Mouse (Mus musculus) embryonic facial prominence, embryonic 13.5 days (tissue): ENCODE measurements at regions not wholly inside any gene's neighbourhood (a gene's known extent, or its start where the extent isn't known, plus 50 kb on each side); places are given as distances from the start of the nearest gene placed in this dataset.
"Not testable (repeated sequence)": the region's sequence is repeated elsewhere in the genome, so short reads cannot be mapped to it uniquely, and the experiment has no call there.

Experiments used
- ATAC-seq: fragments of 200-750 bp; cut with Nextera tagmentation; 2 replicates; pipeline ENCODE4 v1.8.0; 2017; ENCODE audit warnings: low read depth; ENCODE audit not compliant: insufficient number of reproducible peaks, insufficient read depth, low FRiP score, low TSS enrichment
- H3K27ac ChIP-seq: fragments of 300-500 bp; sonication (generic); 2 replicates; pipeline ENCODE4 v1.5.1; 2015; ENCODE audit warnings: moderate library complexity, mild to moderate bottlenecking, inconsistent platforms
- H3K27me3 ChIP-seq: fragments of 300-500 bp; sonication (generic); 2 replicates; pipeline ENCODE4 v1.6.1; 2015; ENCODE audit warnings: mild to moderate bottlenecking, inconsistent platforms
- H3K36me3 ChIP-seq: fragments of 300-500 bp; sonication (generic); 2 replicates; pipeline ENCODE4 v1.6.1; 2015; ENCODE audit warnings: mild to moderate bottlenecking, inconsistent platforms
- H3K4me1 ChIP-seq: fragments of 300-500 bp; sonication (generic); 2 replicates; pipeline ENCODE4 v1.6.1; 2015; ENCODE audit warnings: inconsistent platforms
- H3K4me2 ChIP-seq: fragments of 300-500 bp; sonication (generic); 2 replicates; pipeline ENCODE4 v1.6.1; 2015; ENCODE audit warnings: moderate library complexity, mild to moderate bottlenecking, inconsistent platforms
- H3K4me3 ChIP-seq: fragments of 300-500 bp; sonication (generic); 2 replicates; pipeline ENCODE4 v1.5.1; 2015; ENCODE audit warnings: mild to moderate bottlenecking, inconsistent platforms
- H3K9ac ChIP-seq: fragments of 300-500 bp; sonication (generic); 2 replicates; pipeline ENCODE4 v1.6.1; 2015; ENCODE audit warnings: mild to moderate bottlenecking, inconsistent platforms
- H3K9me3 ChIP-seq: fragments of 300-500 bp; sonication (generic); 2 replicates; pipeline ENCODE4 v1.6.1; 2016; ENCODE audit warnings: inconsistent platforms
- WGBS: fragments of 180-500 bp; shearing (Covaris S2); methylation state at CpG from one replicate; pipeline ENCODE4 v1.1.7; 2015; ENCODE audit warnings: mixed read lengths; 5-methylcytosine and 5-hydroxymethylcytosine counted together

DNA sequence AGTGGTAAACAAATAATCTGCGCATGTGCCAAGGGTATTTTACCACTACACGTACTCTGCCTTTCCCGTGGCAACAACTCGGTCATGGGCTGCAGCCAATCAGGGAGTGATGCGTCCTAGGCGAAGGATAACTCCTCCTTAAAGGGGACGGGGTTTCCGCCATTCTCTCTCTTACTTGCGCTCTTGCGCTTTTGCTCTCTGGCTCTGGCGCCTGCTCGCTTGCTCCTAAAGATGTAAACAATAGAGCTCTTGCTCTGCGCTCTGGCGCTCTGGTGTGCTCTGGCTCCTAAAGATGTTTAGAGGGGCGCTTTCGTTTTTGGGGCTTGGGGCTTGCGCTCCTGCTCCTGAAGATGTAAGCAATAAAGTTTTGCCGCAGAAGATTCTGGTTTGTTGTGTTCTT lies 166.9 kb upstream of the Thumpd2 start:
- H3K4me1 ChIP-seq, H3K27ac ChIP-seq, ATAC-seq, H3K36me3 ChIP-seq, H3K27me3 ChIP-seq, H3K4me3 ChIP-seq, H3K9ac ChIP-seq, H3K9me3 ChIP-seq, H3K4me2 ChIP-seq: not testable (repeated sequence)
- WGBS, result 96% methylated on average over 14 of the region's 18 CpGs

- H3K27me3 ChIP-seq, result no peaks in the 10 kb centered on the region
- ATAC-seq, result no peak
Measured at GRCm38 (mm10) chr17:81225281-81225680, 160.4 kb upstream of the Thumpd2 start.

GRCm38 (mm10) chr17:81221436-81221835 lies 156.6 kb upstream of the Thumpd2 start:
- Histone ChIP-seq H3K36me3 (no peaks in the 10 kb centered on the region), H3K4me2 (no peak overlapping the region), H3K9me3 (no peaks in the 10 kb centered on the region), H3K27me3 (no peaks in the 10 kb centered on the region), H3K27ac (no peak overlapping the region), H3K4me1 (no peaks in the 10 kb centered on the region), H3K4me3 (no peak overlapping the region), H3K9ac (no peak overlapping the region)
- no peak for ATAC-seq
- WGBS, result 90% methylated on average over 3 of the region's 3 CpGs

More at GRCm38 (mm10) chr17:81225281-81225680, 160.4 kb upstream of the Thumpd2 start:
- no peak overlapping the region for H3K9ac ChIP-seq
- H3K4me3 ChIP-seq, result no peak overlapping the region
- no peaks in the 10 kb centered on the region for H3K4me1 ChIP-seq
- no peaks in the 10 kb centered on the region for H3K9me3 ChIP-seq
- H3K4me2 ChIP-seq, result no peak overlapping the region
- H3K36me3 ChIP-seq, result no peaks in the 10 kb centered on the region
- H3K27ac ChIP-seq, result no peak overlapping the region

- Histone ChIP-seq H3K27ac (no peak overlapping the region), H3K36me3 (no peaks in the 10 kb centered on the region), H3K9me3 (no peaks in the 10 kb centered on the region), H3K9ac (no peak overlapping the region), H3K4me3 (no peak overlapping the region), H3K27me3 (no peaks in the 10 kb centered on the region), H3K4me2 (no peak overlapping the region), H3K4me1 (no peaks in the 10 kb centered on the region)
- no peak for ATAC-seq
- WGBS, result 66% methylated on average over 7 of the region's 7 CpGs
Measured at GRCm38 (mm10) chr17:81214844-81215243, 150.0 kb upstream of the Thumpd2 start.

DNA sequence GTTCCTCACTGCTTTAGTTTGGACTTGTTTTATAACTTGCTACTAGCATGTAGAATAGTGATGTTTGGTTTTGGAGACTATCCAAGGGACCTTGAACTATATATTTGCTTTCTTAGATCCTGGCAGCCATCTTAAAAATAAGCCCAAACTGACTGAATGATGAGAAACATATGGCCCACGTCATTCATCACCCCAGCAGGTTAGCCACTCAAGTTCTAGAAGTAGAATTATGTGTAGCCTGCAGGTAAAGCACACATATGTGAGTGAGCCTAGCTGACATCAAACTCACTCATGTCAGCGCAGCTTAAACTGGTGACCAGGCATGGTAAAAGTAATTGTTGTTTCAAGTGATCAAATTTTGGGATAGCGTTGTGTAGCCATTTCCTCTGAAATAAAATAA lies 147.2 kb upstream of the Thumpd2 start:
- no peak overlapping the region for H3K27ac ChIP-seq
- H3K9me3 ChIP-seq, result no peaks in the 10 kb centered on the region
- no peaks in the 10 kb centered on the region for H3K36me3 ChIP-seq
- H3K4me3 ChIP-seq, result no peak overlapping the region
- WGBS, result 63% methylated on average over 3 of the region's 3 CpGs
- H3K27me3 ChIP-seq, result no peaks in the 10 kb centered on the region
- no peak overlapping the region for H3K9ac ChIP-seq
- no peak for ATAC-seq
- no peaks in the 10 kb centered on the region for H3K4me1 ChIP-seq
- H3K4me2 ChIP-seq, result no peak overlapping the region

GRCm38 (mm10) chr17:81210389-81210788 lies 145.5 kb upstream of the Thumpd2 start:
- no peak for ATAC-seq
- H3K4me1 ChIP-seq, result no peaks in the 10 kb centered on the region
- no peaks in the 10 kb centered on the region for H3K9me3 ChIP-seq
- no peak overlapping the region for H3K4me2 ChIP-seq
- no peaks in the 10 kb centered on the region for H3K36me3 ChIP-seq
- H3K4me3 ChIP-seq, result no peak overlapping the region
- WGBS, result 59% methylated on average over 2 of the region's 2 CpGs
- H3K27me3 ChIP-seq, result no peaks in the 10 kb centered on the region
- no peak overlapping the region for H3K9ac ChIP-seq
- no peak overlapping the region for H3K27ac ChIP-seq

- Histone ChIP-seq H3K4me1 (no peaks in the 10 kb centered on the region), H3K9ac (no peak overlapping the region), H3K27ac (no peak overlapping the region), H3K27me3 (no peaks in the 10 kb centered on the region), H3K9me3 (no peaks in the 10 kb centered on the region), H3K36me3 (no peaks in the 10 kb centered on the region), H3K4me2 (no peak overlapping the region), H3K4me3 (no peak overlapping the region)
- WGBS, result 84% methylated on average over 3 of the region's 3 CpGs
- ATAC-seq, result no peak
Measured at GRCm38 (mm10) chr17:81209323-81209722, 144.4 kb upstream of the Thumpd2 start.

DNA sequence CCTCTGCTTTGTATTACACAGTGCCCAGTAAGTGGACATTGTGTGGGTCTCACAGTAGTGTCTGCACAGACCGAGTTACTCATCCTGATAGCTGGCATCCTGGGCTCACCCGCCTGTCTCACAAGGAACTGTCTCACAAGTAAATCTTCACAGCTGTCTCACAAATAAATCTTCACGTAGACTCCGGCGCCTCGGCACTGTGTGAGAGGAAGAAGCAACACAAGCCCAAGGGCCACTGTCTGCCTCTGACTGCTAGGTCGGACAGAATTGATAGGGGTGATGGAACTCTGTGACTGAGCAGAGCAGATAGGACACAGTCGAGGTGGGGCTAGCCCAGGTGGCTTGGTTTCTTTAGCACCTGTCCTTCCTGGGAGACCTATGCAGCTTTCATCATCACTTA lies 136.2 kb upstream of the Thumpd2 start:
- no peak overlapping the region for H3K4me3 ChIP-seq
- H3K9me3 ChIP-seq, result no peaks in the 10 kb centered on the region
- H3K27ac ChIP-seq, result no peak overlapping the region
- H3K36me3 ChIP-seq, result no peaks in the 10 kb centered on the region
- WGBS, result 62% methylated on average over 8 of the region's 8 CpGs
- no peak overlapping the region for H3K9ac ChIP-seq
- H3K4me2 ChIP-seq, result no peak overlapping the region
- no peaks in the 10 kb centered on the region for H3K4me1 ChIP-seq
- H3K27me3 ChIP-seq, result no peaks in the 10 kb centered on the region
- no peak for ATAC-seq

DNA sequence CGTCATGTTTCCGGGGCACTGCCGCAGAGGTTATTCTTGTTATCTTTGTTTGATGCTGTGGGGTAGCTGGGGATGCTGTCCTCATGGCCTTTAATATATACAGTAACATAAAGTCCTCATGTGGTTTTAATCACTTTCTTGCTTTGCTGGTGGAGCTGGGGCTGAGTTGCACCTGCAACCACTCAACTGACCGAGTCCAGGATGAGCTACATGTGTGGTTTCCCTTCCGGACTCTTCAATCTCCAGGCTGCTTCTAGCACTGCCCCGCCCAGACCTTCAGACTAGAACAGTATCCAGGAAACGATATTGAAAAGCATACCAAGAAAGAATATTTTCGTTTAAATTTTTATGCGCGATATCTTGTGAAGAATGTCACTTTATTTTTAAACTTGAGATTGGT lies 129.1 kb upstream of the Thumpd2 start:
- peaks cover 4% of the 10 kb centered on the region; the same call in 1 of the 2 replicates for H3K4me1 ChIP-seq
- H3K9me3 ChIP-seq, result no peaks in the 10 kb centered on the region
- H3K27ac ChIP-seq, result no peak overlapping the region
- no peaks in the 10 kb centered on the region for H3K36me3 ChIP-seq
- peak overlapping the region; percentile 48 for H3K4me2 ChIP-seq
- H3K9ac ChIP-seq, result no peak overlapping the region
- peak overlapping the region; percentile 23; the same call in 1 of the 2 replicates for H3K4me3 ChIP-seq
- H3K27me3 ChIP-seq, result no peaks in the 10 kb centered on the region
- 35% methylated on average over 10 of the region's 10 CpGs for WGBS
- no peak for ATAC-seq

DNA sequence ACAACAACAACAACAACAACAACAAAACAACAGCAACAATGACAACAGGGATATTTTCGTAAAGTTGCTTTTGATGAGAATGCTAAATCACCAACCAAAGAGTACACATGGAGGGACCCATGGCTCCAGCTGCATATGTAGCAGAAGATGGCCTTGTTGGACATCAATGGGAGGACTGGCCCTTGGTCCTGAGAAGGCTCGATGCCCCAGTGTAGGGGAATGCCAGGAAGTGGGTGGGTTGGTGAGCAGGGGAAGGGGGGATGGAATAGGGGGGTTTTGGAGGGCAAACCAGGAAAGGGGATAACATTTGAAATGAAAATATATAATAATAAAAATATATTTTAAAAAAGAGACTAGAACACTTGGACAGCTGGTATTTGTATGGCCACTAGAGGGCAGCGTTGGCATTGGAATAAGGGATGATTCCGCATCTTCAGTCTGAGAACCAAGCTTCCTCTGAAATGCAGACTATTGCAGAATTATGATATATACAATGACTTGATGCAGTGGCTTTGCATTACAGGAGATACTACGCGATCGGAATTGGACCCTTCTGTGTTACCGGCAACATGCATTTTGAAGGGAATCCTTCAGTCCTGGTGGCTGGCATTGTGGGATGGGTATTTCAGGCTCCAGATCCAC lies 128.5 kb upstream of the Thumpd2 start:
- H3K36me3 ChIP-seq, result no peaks in the 10 kb centered on the region
- H3K4me1 ChIP-seq, result peaks cover 4% of the 10 kb centered on the region; the same call in 1 of the 2 replicates
- H3K4me2 ChIP-seq, result peak overlapping the region; percentile 48
- H3K27me3 ChIP-seq, result no peaks in the 10 kb centered on the region
- H3K4me3 ChIP-seq, result peak overlapping the region; percentile 23; the same call in 1 of the 2 replicates
- no peak for ATAC-seq
- H3K27ac ChIP-seq, result no peak overlapping the region
- no peak overlapping the region for H3K9ac ChIP-seq
- 34% methylated on average over 8 of the region's 8 CpGs for WGBS
- H3K9me3 ChIP-seq, result no peaks in the 10 kb centered on the region

GRCm38 (mm10) chr17:81189996-81190395 lies 125.1 kb upstream of the Thumpd2 start:
- Histone ChIP-seq H3K4me2 (no peak overlapping the region), H3K9ac (no peak overlapping the region), H3K27ac (no peak overlapping the region), H3K9me3 (0 out of 2 replicates have a peak, but pooled peaks cover 2% of the 10 kb centered on the region), H3K4me3 (no peak overlapping the region), H3K27me3 (0 out of 2 replicates have a peak, but pooled peaks cover 2% of the 10 kb centered on the region), H3K4me1 (peaks cover 4% of the 10 kb centered on the region; the same call in 1 of the 2 replicates), H3K36me3 (no peaks in the 10 kb centered on the region)
- ATAC-seq, result no peak
- WGBS, result 49% methylated on average over 4 of the region's 4 CpGs

DNA sequence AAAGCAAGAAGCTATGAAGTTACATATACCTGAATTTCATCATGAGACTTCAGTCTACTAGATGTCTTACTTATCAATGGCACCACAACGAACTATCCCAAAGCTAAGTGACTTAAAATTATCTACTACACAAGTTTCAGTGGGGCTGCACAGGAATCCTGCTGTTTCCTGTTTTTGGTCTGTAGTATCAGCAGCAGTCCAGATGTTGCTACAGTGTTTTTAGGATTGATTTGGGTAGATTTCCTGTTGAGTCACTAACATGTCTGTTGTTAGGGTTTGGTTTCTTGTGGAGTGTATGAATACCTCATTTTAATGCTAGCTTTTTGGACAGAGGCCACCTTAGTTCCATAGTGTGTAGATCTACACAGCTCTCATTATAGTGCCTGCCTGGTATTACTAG lies 120.8 kb upstream of the Thumpd2 start:
- Histone ChIP-seq H3K4me2 (no peak overlapping the region), H3K9me3 (0 out of 2 replicates have a peak, but pooled peaks cover 2% of the 10 kb centered on the region), H3K9ac (no peak overlapping the region), H3K27me3 (0 out of 2 replicates have a peak, but pooled peaks cover 3% of the 10 kb centered on the region), H3K27ac (no peak overlapping the region), H3K4me1 (no peaks in the 10 kb centered on the region), H3K36me3 (no peaks in the 10 kb centered on the region), H3K4me3 (no peak overlapping the region)
- WGBS, result 77% methylated on average over 1 of the region's 1 CpGs
- ATAC-seq, result no peak
